Mouse (Mus musculus) embryonic stem cell, embryonic (primary cell): ENCODE measurements at regions not wholly inside any gene's neighbourhood (a gene's known extent, or its start where the extent isn't known, plus 50 kb on each side); places are given as distances from the start of the nearest gene placed in this dataset.

Experiments used
- CTCF ChIA-PET, 4 experiments: fragments of 300-600 bp in 2 of 4; fragments of 350-600 bp in 2 of 4; sonication (Branson Sonifier 250); formaldehyde crosslinking; loops; one replicate each; lab custom pipeline; 2022; ENCODE audit warnings: inconsistent platforms in 2 of 4; lab: Charles Lee
- POLR2A ChIA-PET, 4 experiments: fragments of 300-600 bp in 2 of 4; fragments of 350-600 bp in 2 of 4; sonication (Branson Sonifier 250); formaldehyde crosslinking; loops; one replicate each; lab custom pipeline; 2022; ENCODE audit warnings: antibody characterized with exemption in 4 of 4, inconsistent platforms in 1 of 4; lab: Charles Lee

DNA sequence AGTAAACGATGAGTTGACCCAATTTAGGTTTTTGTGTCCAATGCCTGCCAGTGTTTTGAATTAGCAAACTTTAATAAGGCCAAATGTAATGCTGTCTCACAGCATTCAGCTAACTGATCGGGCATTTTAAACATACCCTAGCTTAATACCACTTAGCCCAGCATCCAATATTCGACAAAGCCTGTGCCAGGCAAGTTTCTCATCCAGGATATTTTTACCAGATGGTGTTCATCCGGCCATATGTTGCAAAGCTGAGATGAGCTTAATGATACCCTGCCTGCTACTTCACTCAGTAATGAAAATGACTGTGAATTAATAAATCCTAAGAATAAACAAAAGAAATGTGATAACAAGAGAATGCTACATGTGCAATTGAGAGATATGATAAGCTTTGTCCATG, 116.8 kb downstream of the Tpm3-rs7 start:
- ChIA-PET POLR2A (no interaction called here), CTCF (no interaction called here)

DNA sequence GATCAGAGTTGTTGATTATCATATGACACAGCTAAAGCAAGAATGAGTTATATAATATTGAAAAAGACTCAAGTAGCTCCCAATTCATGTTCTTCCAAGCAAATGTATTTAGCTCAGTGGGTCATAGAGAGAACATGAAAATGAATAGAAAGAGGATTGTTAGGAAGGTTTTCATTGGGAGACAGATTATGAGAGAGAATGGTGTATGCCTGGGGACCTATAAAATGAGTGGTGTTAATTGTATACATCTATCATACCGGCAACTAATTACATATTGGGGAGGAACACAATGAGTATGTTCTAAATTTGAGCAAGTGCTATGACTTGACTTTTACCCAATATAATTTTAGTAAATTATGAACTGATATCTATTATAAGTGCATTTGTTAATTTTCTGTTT, 127.9 kb downstream of the Tpm3-rs7 start:
- POLR2A ChIA-PET, result no interaction called here
- CTCF ChIA-PET, result no interaction called here

DNA sequence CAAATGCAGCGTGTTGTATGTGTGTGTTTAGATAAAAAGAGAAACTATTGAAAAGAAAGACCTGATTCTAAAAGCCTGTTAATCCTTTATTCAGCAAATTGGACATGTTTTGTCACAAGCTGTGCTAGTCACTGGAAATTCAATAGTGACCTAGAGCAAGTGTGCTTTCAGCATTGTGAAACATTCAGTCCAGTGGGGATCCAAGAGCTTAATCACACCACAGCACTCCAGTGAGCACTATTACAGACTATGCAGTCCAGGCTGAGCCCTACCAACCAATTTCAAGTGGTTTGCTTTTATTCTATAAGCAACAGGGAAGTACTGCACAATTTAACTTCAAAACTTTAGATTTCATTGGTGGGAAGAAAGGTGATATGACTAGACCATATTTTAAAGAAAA, 140.5 kb downstream of the Tpm3-rs7 start:
- POLR2A ChIA-PET, result interaction anchor here in 1 of 4 experiments (0.6 kb wide), 1 partner anchor 94 kb away, joined by 3 read pairs; no protein-coding TSS in a partner anchor
- CTCF ChIA-PET, result no interaction called here

DNA sequence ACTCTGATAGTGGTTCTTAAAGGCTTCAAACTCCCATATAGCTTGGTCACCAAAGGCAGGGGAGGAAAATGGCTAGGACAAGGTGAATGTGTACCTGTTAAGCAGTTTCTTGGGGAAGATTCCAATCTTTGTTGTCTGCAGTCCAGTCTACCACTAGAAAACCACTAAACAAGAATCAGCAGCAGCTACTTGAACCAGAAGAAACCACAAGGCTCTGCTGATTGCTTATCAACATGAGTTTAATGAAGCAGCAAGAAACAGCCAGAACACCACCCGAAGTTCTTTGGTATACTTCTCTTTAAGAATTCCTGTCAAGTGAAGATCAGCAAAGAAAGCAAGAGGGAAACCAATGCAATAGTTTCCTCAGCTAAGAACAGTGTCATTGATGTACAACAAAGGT, 143.1 kb downstream of the Tpm3-rs7 start:
- ChIA-PET CTCF (no interaction called here), POLR2A (no interaction called here)

DNA sequence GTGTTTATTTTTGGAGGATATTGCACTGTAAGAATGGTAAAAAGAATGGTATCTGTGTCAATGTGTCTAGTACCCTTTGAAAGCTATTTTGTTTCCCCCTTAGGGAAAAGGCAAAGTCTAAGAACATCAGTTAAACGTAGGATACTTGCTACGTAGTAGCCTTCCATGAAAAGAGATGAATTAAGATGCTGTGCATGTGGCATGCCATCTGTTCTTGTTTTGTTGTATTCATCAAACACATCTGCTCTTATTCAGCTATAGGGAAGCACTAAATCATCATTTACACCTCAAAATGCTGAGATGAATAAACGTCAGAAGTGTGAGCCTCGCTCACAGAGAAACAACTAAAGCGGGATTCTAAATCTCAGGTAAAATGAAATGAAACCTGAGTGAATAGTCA, 154.7 kb downstream of the Tpm3-rs7 start:
- ChIA-PET POLR2A (no interaction called here), CTCF (no interaction called here)

DNA sequence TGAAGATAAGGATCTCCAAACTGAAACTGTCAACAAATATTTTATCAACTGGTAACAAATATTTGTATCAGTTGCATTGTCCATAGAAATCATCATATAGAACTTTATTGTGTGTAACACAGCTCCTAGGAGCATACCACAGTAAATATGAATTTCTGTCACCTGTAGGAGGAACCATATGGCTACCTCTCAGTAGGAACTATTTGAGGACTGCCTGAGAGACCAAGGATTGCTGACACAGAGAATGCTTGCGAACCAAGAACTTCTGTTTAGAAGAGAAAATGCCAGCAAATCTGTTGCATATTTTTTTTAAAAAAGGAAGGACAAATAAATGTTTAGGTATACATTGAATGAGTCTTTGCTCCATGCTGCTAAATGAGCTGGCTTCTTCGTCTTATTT, 155.6 kb downstream of the Tpm3-rs7 start:
- CTCF ChIA-PET, result no interaction called here
- POLR2A ChIA-PET, result no interaction called here

DNA sequence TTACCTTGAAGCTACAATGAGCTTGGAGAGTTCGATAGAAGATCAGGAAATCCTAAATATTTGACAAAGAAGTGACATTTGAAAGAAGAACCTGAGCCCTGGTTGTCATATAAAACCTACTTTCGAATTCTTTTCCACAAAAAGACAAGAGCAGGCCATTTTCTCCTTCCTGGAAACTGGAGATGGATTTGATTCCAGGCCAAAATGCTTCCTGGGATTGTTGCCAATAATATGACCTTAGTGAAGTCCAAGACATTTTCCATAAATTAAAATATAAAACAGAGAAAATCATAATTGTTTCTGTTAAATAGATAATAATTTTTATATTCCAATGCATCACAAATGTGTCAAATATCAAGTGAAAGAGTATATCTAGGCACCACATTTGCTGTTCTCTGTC, 172.2 kb downstream of the Tpm3-rs7 start:
- ChIA-PET POLR2A (no interaction called here), CTCF (no interaction called here)

DNA sequence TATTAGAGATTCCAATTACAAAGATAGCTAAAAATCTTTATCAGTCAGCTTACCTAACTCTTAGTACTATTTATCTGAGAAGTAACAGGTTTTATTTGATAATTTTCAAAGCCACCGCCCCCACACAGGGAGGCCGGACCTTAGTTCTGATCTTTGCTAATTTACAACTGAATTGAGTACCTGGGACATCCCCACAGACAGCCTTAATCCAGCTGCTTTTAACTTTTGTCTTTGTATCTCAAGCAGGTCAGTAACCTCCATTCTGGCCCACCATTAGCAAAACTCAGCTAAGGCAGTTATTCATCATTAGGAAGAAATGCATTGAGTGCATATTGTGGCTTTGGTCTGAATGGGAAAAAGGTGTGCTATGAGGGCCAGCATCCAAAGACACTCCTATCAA, 189.4 kb downstream of the Tpm3-rs7 start:
- POLR2A ChIA-PET, result no interaction called here
- CTCF ChIA-PET, result interaction anchor here in 2 of 4 experiments (0.7 to 0.8 kb wide), 2 partner anchors 173 to 547 kb away, joined by 4 to 8 read pairs; no protein-coding TSS in a partner anchor
